In genomic region chr8:72655522-72655912, GRCm38 (mm10) we compare ENCODE assay signal across 11 mouse cellular contexts. TPM values are rescaled to one million over a fixed set of nuclear protein-coding genes. Genes with fewer than 3 reads are reported as not detected.
A peak's percentile ranks its signal among the peaks of the same experiment; 100 is the strongest.
DNase-seq lines count a peak whose midpoint lies in the region; ATAC-seq lines count a peak whose summit lies in the region.
"Had no signal": no experiment of that assay in that cellular context is flagged by ENCODE, and none has a peak within 500 bp of the region (broad histone marks: within the 10 kb centered on the region; RNA-seq: fewer than 3 reads in every experiment).

No protein-coding gene starts in this region.

- H3K4me3 ChIP-seq in kidney, embryonic 16.5 days (ENCODE audit: low read length), result no peak overlapping the region
- H3K4me3 ChIP-seq in forebrain, embryonic 16.5 days (replicated peaks; ENCODE audit: low read length), result no peak overlapping the region
- H3K4me3 ChIP-seq in megakaryocyte, embryonic 14.5 days (replicated peaks), result peak overlapping the region; percentile 89
- H3K4me3 ChIP-seq in stomach, embryonic 15.5 days (replicated peaks), result no peak overlapping the region
- H3K4me3 ChIP-seq: gastrocnemius, adult 2 months had no signal

- H3K9ac ChIP-seq in kidney, embryonic 16.5 days (replicated peaks; ENCODE audit: low read length), result no peak overlapping the region
- 0 out of 2 replicates have a peak overlapping the region, but pooled peaks have one; percentile 10 for H3K9ac ChIP-seq in forebrain, embryonic 16.5 days (replicated peaks; ENCODE audit: low read depth, low read length)
- H3K9ac ChIP-seq in stomach, embryonic 15.5 days, result no peak overlapping the region

- H3K9me3 ChIP-seq in kidney, embryonic 16.5 days (ENCODE audit: low read length), result no peaks in the 10 kb centered on the region
- H3K9me3 ChIP-seq in forebrain, embryonic 16.5 days (ENCODE audit: control insufficient read depth, low read length), result no peaks in the 10 kb centered on the region
- no peaks in the 10 kb centered on the region for H3K9me3 ChIP-seq in megakaryocyte, embryonic 14.5 days
- no peaks in the 10 kb centered on the region for H3K9me3 ChIP-seq in stomach, embryonic 15.5 days

- H3K4me1 ChIP-seq in kidney, embryonic 16.5 days (ENCODE audit: insufficient read depth, low read length), result peaks cover 10% of the 10 kb centered on the region
- H3K4me1 ChIP-seq in forebrain, embryonic 16.5 days (replicated peaks; ENCODE audit: control insufficient read depth, insufficient read depth, low read length), result peaks cover 10% of the 10 kb centered on the region
- H3K4me1 ChIP-seq in megakaryocyte, embryonic 14.5 days, result peaks cover 81% of the 10 kb centered on the region
- H3K4me1 ChIP-seq in stomach, embryonic 15.5 days, result 0 out of 2 replicates have a peak, but pooled peaks cover 3% of the 10 kb centered on the region

- no peaks in the 10 kb centered on the region for H3K27me3 ChIP-seq in kidney, embryonic 16.5 days (ENCODE audit: insufficient read depth, low read length)
- no peaks in the 10 kb centered on the region for H3K27me3 ChIP-seq in forebrain, embryonic 16.5 days (replicated peaks; ENCODE audit: control insufficient read depth, insufficient read depth, low read length)
- no peaks in the 10 kb centered on the region for H3K27me3 ChIP-seq in megakaryocyte, embryonic 14.5 days (replicated peaks)
- no peaks in the 10 kb centered on the region for H3K27me3 ChIP-seq in stomach, embryonic 15.5 days (replicated peaks)

- no peak overlapping the region for H3K27ac ChIP-seq in kidney, embryonic 16.5 days (ENCODE audit: low read length)
- peak overlapping the region; percentile 83 for H3K27ac ChIP-seq in forebrain, embryonic 16.5 days (ENCODE audit: low read length)
- peak overlapping the region; percentile 63 for H3K27ac ChIP-seq in stomach, embryonic 15.5 days
- H3K27ac ChIP-seq: gastrocnemius, adult 2 months had no signal

- H3K36me3 ChIP-seq in kidney, embryonic 16.5 days (ENCODE audit: insufficient read depth, low read length), result no peaks in the 10 kb centered on the region
- no peaks in the 10 kb centered on the region for H3K36me3 ChIP-seq in forebrain, embryonic 16.5 days (ENCODE audit: control insufficient read depth, insufficient read depth)
- peaks cover 3% of the 10 kb centered on the region for H3K36me3 ChIP-seq in megakaryocyte, embryonic 14.5 days (replicated peaks; ENCODE audit: low read length)
- no peaks in the 10 kb centered on the region for H3K36me3 ChIP-seq in stomach, embryonic 15.5 days

- H3K4me2 ChIP-seq in kidney, embryonic 16.5 days (replicated peaks; ENCODE audit: low read depth, low read length), result no peak overlapping the region
- H3K4me2 ChIP-seq in forebrain, embryonic 16.5 days (ENCODE audit: low read length), result no peak overlapping the region
- H3K4me2 ChIP-seq in stomach, embryonic 15.5 days, result no peak overlapping the region

- 63% methylated on average over 3 of the region's 3 CpGs for WGBS in kidney, embryonic 16.5 days
- 32% methylated on average over 3 of the region's 3 CpGs for WGBS in forebrain, embryonic 16.5 days
- WGBS in stomach, embryonic 15.5 days, result 64% methylated on average over 3 of the region's 3 CpGs

- no peak for DNase-seq in kidney, postnatal 10 days
- no peak for DNase-seq in ovary, postnatal 36 days (ENCODE audit: low spot score)
- DNase-seq in spleen, postnatal 4 days (ENCODE audit: low spot score in 2 of 2), result no peak
- DNase-seq in kidney, adult 18-20 months, result no peak
- DNase-seq: gastrocnemius, adult 2 months; heart, postnatal 36 days; lung, postnatal 36 days had no signal

- ATAC-seq in kidney, embryonic 16.5 days (ENCODE audit: low FRiP score, low TSS enrichment), result peak; percentile 28; the same call in 1 of the 2 replicates
- ATAC-seq in forebrain, embryonic 16.5 days, result peak; percentile 36
- ATAC-seq in stomach, embryonic 15.5 days (ENCODE audit: insufficient read depth, low FRiP score, low read depth), result no peak

RNA-seq across cellular contexts. Expression of gene Nwd1, which starts 9.0 kb away (rescaled TPM):
- 0.09 and 0.10 TPM in 2 replicates for polyA plus RNA-seq in kidney, embryonic 16.5 days (2015; fragmentation: Nextera tagmentation; extraction: Ambion mirVana)
- polyA plus RNA-seq in forebrain, embryonic 16.5 days (2015; fragmentation: Nextera tagmentation; extraction: Ambion mirVana), result 1.9 and 2.0 TPM in 2 replicates
- 0.11 and 0.58 TPM in 2 replicates for polyA plus RNA-seq in megakaryocyte, embryonic 14.5 days (2012; ENCODE audit: insufficient read depth, low replicate concordance)
- polyA plus RNA-seq in stomach, embryonic 15.5 days (2015; fragmentation: Nextera tagmentation; extraction: Ambion mirVana), result 0.12 and 0.14 TPM in 2 replicates
